Mouse (Mus musculus) midbrain, embryonic 14.5 days (tissue): Measurements from ENCODE around the gene Birc2. TPM values are rescaled to one million over a fixed set of nuclear protein-coding genes. Genes with fewer than 3 reads are reported as not detected.

Experiments used
- ATAC-seq: fragments of 200-750 bp; cut with Nextera tagmentation; 2 replicates; pipeline ENCODE4 v1.8.0; 2017; ENCODE audit warnings: moderate number of reproducible peaks, moderate library complexity; ENCODE audit not compliant: low FRiP score, low TSS enrichment
- DNase-seq: peaks from one replicate; pipeline ENCODE4 v3.0.0-alpha.2; 2015
- H3K27ac ChIP-seq: fragments of 300-500 bp; sonication (generic); replicated peaks from 2 replicates; pipeline ENCODE4 v1.5.1; 2014; ENCODE audit warnings: mild to moderate bottlenecking, low read depth, low read length, moderate library complexity
- H3K27me3 ChIP-seq: fragments of 300-500 bp; sonication (generic); 2 replicates; pipeline ENCODE4 v1.6.1; 2014; ENCODE audit warnings: low read length, control low read depth, mixed read lengths; ENCODE audit not compliant: control insufficient read depth, insufficient read depth
- H3K36me3 ChIP-seq: fragments of 300-500 bp; sonication (generic); 2 replicates; pipeline ENCODE4 v1.6.1; 2014; ENCODE audit warnings: low read length, control low read depth; ENCODE audit not compliant: control insufficient read depth, insufficient read depth
- H3K4me1 ChIP-seq: fragments of 300-500 bp; sonication (generic); 2 replicates; pipeline ENCODE4 v1.6.1; 2014; ENCODE audit warnings: mild to moderate bottlenecking, antibody characterized with exemption, low read length, control low read depth; ENCODE audit not compliant: control insufficient read depth, insufficient read depth
- H3K4me2 ChIP-seq: fragments of 300-500 bp; sonication (generic); 2 replicates; pipeline ENCODE4 v1.6.1; 2014; ENCODE audit warnings: mild to moderate bottlenecking, low read length, moderate library complexity
- H3K4me3 ChIP-seq: fragments of 300-500 bp; sonication (generic); replicated peaks from 2 replicates; pipeline ENCODE4 v1.5.1; 2014; ENCODE audit warnings: low read depth, low read length
- H3K9ac ChIP-seq: fragments of 300-500 bp; sonication (generic); replicated peaks from 2 replicates; pipeline ENCODE4 v1.6.1; 2014; ENCODE audit warnings: mild to moderate bottlenecking, low read length, moderate library complexity
- H3K9me3 ChIP-seq: fragments of 300-500 bp; sonication (generic); 2 replicates; pipeline ENCODE4 v1.6.1; 2016; ENCODE audit warnings: low read length, control low read depth, mixed read lengths; ENCODE audit not compliant: control insufficient read depth
- WGBS: fragments of 180-500 bp; shearing (Covaris S2); extraction: QIAGEN DNeasy Blood & Tissue Kit; methylation state at CpG from one replicate; pipeline ENCODE4 v1.1.7; 2014; 5-methylcytosine and 5-hydroxymethylcytosine counted together
- polyA plus RNA-seq: library from polyadenylated mRNA; unstranded; fragments of >200 nt; fragmentation: Nextera tagmentation; extraction: Ambion mirVana; gene quantifications from 2 replicates; pipeline ENCODE4 v1.2.1, GENCODE M21; 2014

Gene Birc2
- polyA plus RNA-seq, result 41.7 and 57.7 TPM in 2 replicates

- peak within 1 kb of the TSS; percentile 79 for H3K4me2 ChIP-seq
- H3K27ac ChIP-seq, result peak within 1 kb of the TSS; percentile 98
- peak; percentile 98 for ATAC-seq
- peak within 1 kb of the TSS; percentile 69 for H3K4me3 ChIP-seq
- H3K4me1 ChIP-seq, result peaks cover 29% of the 10 kb centered on the region
- H3K27me3 ChIP-seq, result no peaks in the 10 kb centered on the region
- H3K9me3 ChIP-seq, result no peaks in the 10 kb centered on the region
- H3K36me3 ChIP-seq, result peaks cover 17% of the 10 kb centered on the region
- under 1% methylated on average over 68 of the region's 68 CpGs for whole genome bisulfite sequencing
- peak; percentile 99 for DNase-seq
- peak within 1 kb of the TSS; percentile 84 for H3K9ac ChIP-seq
These were observed at the start of gene Birc2 for GRCm38 (mm10) chr9:7836905-7837805. Gene Birc2, minus strand, starts transcription at chr9:7837064.

- WGBS, result 95% methylated on average over 3 of the region's 3 CpGs
- ATAC-seq, result no peak
- Histone ChIP-seq H3K9ac (no peak overlapping the region), H3K4me2 (no peak overlapping the region), H3K9me3 (no peaks in the 10 kb centered on the region), H3K36me3 (no peaks in the 10 kb centered on the region), H3K4me3 (no peak overlapping the region), H3K4me1 (no peaks in the 10 kb centered on the region), H3K27ac (no peak overlapping the region), H3K27me3 (no peaks in the 10 kb centered on the region)
- DNase-seq, result no peak
These were observed 47.5 kb upstream of the Birc2 start for GRCm38 (mm10) chr9:7884346-7884745.

- Histone ChIP-seq H3K4me3 (no peak overlapping the region), H3K36me3 (no peaks in the 10 kb centered on the region), H3K27me3 (no peaks in the 10 kb centered on the region), H3K9ac (no peak overlapping the region), H3K4me1 (no peaks in the 10 kb centered on the region), H3K9me3 (no peaks in the 10 kb centered on the region), H3K27ac (no peak overlapping the region), H3K4me2 (no peak overlapping the region)
- ATAC-seq (no peak), DNase-seq (no peak)
- WGBS, result 94% methylated on average over 1 of the region's 1 CpGs
These were observed 45.5 kb upstream of the Birc2 start for GRCm38 (mm10) chr9:7882304-7882865.

GRCm38 (mm10) chr9:7873511-7874211 is 36.8 kb upstream of the Birc2 start:
- Histone ChIP-seq H3K36me3 (no peaks in the 10 kb centered on the region), H3K9me3 (no peaks in the 10 kb centered on the region), H3K27ac (no peak overlapping the region), H3K9ac (no peak overlapping the region), H3K4me1 (peaks cover 4% of the 10 kb centered on the region; the same call in 1 of the 2 replicates), H3K4me3 (no peak overlapping the region), H3K4me2 (no peak overlapping the region), H3K27me3 (no peaks in the 10 kb centered on the region)
- ATAC-seq, result no peak
- 95% methylated on average over 8 of the region's 8 CpGs for WGBS
- DNase-seq, result no peak

- H3K4me3 ChIP-seq, result peak within 1 kb of the TSS; percentile 39
- DNase-seq, result peak; percentile 31
- no peaks in the 10 kb centered on the region for H3K9me3 ChIP-seq
- H3K36me3 ChIP-seq, result no peaks in the 10 kb centered on the region
- H3K27me3 ChIP-seq, result no peaks in the 10 kb centered on the region
- H3K27ac ChIP-seq, result no peak within 1 kb of the TSS
- H3K4me2 ChIP-seq, result peak within 1 kb of the TSS; percentile 82
- 11% methylated on average over 26 of the region's 26 CpGs for WGBS
- peak; percentile 53 for ATAC-seq
- peaks cover 4% of the 10 kb centered on the region; the same call in 1 of the 2 replicates for H3K4me1 ChIP-seq
- peak within 1 kb of the TSS; percentile 51 for H3K9ac ChIP-seq
These were observed 36.0 kb upstream of the Birc2 start, which contains the start of gene Birc3 for GRCm38 (mm10) chr9:7872775-7873439. Gene Birc3, minus strand, starts transcription at chr9:7873186.

GRCm38 (mm10) chr9:7872044-7872774 is 35.3 kb upstream of the Birc2 start:
- Histone ChIP-seq H3K4me1 (peaks cover 4% of the 10 kb centered on the region; the same call in 1 of the 2 replicates), H3K9me3 (no peaks in the 10 kb centered on the region), H3K4me3 (peak overlapping the region; percentile 39), H3K4me2 (peak overlapping the region; percentile 82), H3K9ac (peak overlapping the region; percentile 51), H3K36me3 (no peaks in the 10 kb centered on the region), H3K27ac (no peak overlapping the region), H3K27me3 (no peaks in the 10 kb centered on the region)
- 18% methylated on average over 23 of the region's 23 CpGs for WGBS
- ATAC-seq (0 out of 2 replicates have a peak, but pooled peaks have one; percentile 31), DNase-seq (peak; percentile 47)

GRCm38 (mm10) chr9:7871316-7872043 is 34.6 kb upstream of the Birc2 start:
- Histone ChIP-seq H3K9me3 (no peaks in the 10 kb centered on the region), H3K9ac (no peak overlapping the region), H3K4me1 (peaks cover 4% of the 10 kb centered on the region; the same call in 1 of the 2 replicates), H3K27ac (no peak overlapping the region), H3K27me3 (no peaks in the 10 kb centered on the region), H3K4me3 (no peak overlapping the region), H3K4me2 (no peak overlapping the region), H3K36me3 (no peaks in the 10 kb centered on the region)
- WGBS, result 62% methylated on average over 4 of the region's 4 CpGs
- DNase-seq (no peak), ATAC-seq (no peak)
